Mouse (Mus musculus) frontal cortex, postnatal 10 days (tissue): ENCODE data around the gene Lrp10.

Source experiments
- DNase-seq, 2 experiments: peaks; one replicate each; pipeline ENCODE4 v3.0.0; 2022; ENCODE audit warnings: low spot score in 2 of 2, mixed read lengths in 1 of 2

Gene Lrp10

GRCm38 (mm10) chr14:54463959-54464292 lies at the start of gene Lrp10:
TSS of gene Lrp10 (plus strand) at chr14:54464137.
- DNase-seq: peak; percentile 71 to 86

- DNase-seq: no peak
Observed at GRCm38 (mm10) chr14:54415241-54416020, 48.5 kb upstream of the Lrp10 start.

GRCm38 (mm10) chr14:54416229-54416775 lies 47.6 kb upstream of the Lrp10 start:
- no peak for DNase-seq

GRCm38 (mm10) chr14:54416830-54417229 lies 47.1 kb upstream of the Lrp10 start:
- no peak for DNase-seq

GRCm38 (mm10) chr14:54417623-54418081 lies 46.3 kb upstream of the Lrp10 start, which contains the start of gene Slc7a7:
TSS of gene Slc7a7 (minus strand) at chr14:54417780.
- DNase-seq: no peak

GRCm38 (mm10) chr14:54421014-54421413 lies 42.9 kb upstream of the Lrp10 start:
- no peak for DNase-seq

- no peak for DNase-seq
Observed at GRCm38 (mm10) chr14:54423406-54423805, 40.5 kb upstream of the Lrp10 start.

- DNase-seq: no peak
Observed at GRCm38 (mm10) chr14:54424634-54425033, 39.3 kb upstream of the Lrp10 start.

GRCm38 (mm10) chr14:54425540-54425939 lies 38.4 kb upstream of the Lrp10 start:
- DNase-seq: no peak

GRCm38 (mm10) chr14:54426003-54426688 lies 37.8 kb upstream of the Lrp10 start:
- DNase-seq: no peak

- DNase-seq: peak; percentile 86 to 91
Observed at GRCm38 (mm10) chr14:54426689-54427398, 37.1 kb upstream of the Lrp10 start, which contains the start of gene Mrpl52. TSS of gene Mrpl52 (plus strand) at chr14:54426909.

- DNase-seq: no peak
Observed at GRCm38 (mm10) chr14:54427696-54428095, 36.2 kb upstream of the Lrp10 start.

- DNase-seq: no peak
Observed at GRCm38 (mm10) chr14:54428421-54428820, 35.5 kb upstream of the Lrp10 start.

- no peak for DNase-seq
Observed at GRCm38 (mm10) chr14:54429332-54430093, 34.4 kb upstream of the Lrp10 start.

GRCm38 (mm10) chr14:54430406-54431145 lies 33.4 kb upstream of the Lrp10 start:
- no peak for DNase-seq

- peak in 1 of 2 experiments; percentile 64 for DNase-seq
Observed at GRCm38 (mm10) chr14:54431334-54432077, 32.4 kb upstream of the Lrp10 start, which contains the start of gene Mmp14. TSS of gene Mmp14 (plus strand) at chr14:54431612.

- no peak for DNase-seq
Observed at GRCm38 (mm10) chr14:54432078-54432836, 31.7 kb upstream of the Lrp10 start.

- DNase-seq: peak in 1 of 2 experiments; percentile 48
Observed at GRCm38 (mm10) chr14:54432837-54433830, 30.8 kb upstream of the Lrp10 start.
